Mouse (Mus musculus) gastrocnemius, adult 2 months (tissue): Measurements from ENCODE around the gene Cers6. TPM values are rescaled to one million over a fixed set of nuclear protein-coding genes. Genes with fewer than 3 reads are reported as not detected.
A peak's percentile ranks its signal among the peaks of the same experiment; 100 is the strongest.

Experiments used
- DNase-seq: peaks from one replicate; pipeline ENCODE4 v3.0.0; 2022
- H3K27ac ChIP-seq: fragments of 200-600 bp; 2 replicates; pipeline ENCODE4 v1.8.1; 2022; ENCODE audit warnings: mild to moderate bottlenecking
- H3K4me3 ChIP-seq: fragments of 200-600 bp; 2 replicates; pipeline ENCODE4 v1.8.1; 2022; ENCODE audit warnings: mild to moderate bottlenecking, moderate library complexity
- CTCF ChIP-seq: fragments of 200-600 bp; IDR thresholded peaks from 2 replicates; pipeline ENCODE4 v1.8.1; 2022; ENCODE audit warnings: antibody characterized with exemption, mild to moderate bottlenecking, moderate library complexity
- intact Hi-C: fragments of 180-260 bp; cut with DNase I; formaldehyde crosslinking; loops from one replicate; pipeline ENCODE4 v1.15.1; 2025
- total RNA-seq, 2 experiments: library from RNA; stranded (reverse); gene quantifications; 2 replicates each; pipeline ENCODE4 v1.2.3; 2021

Cers6 gene
- total RNA-seq, 2 experiments from 2014 or later, result 0.59 to 1.6 TPM

- intact Hi-C loops, result no loop called here
- DNase-seq, result no peak
- TF ChIP-seq CTCF, result no peak
- peak overlapping the region; percentile 28; the same call in 1 of the 2 replicates for H3K27ac ChIP-seq
- no peak overlapping the region for H3K4me3 ChIP-seq
Observed at GRCm38 (mm10) chr2:68935721-68936294, 74.6 kb downstream of the Cers6 start.

- no peak for DNase-seq
- Histone ChIP-seq H3K27ac (no peak overlapping the region), H3K4me3 (no peak overlapping the region)
- intact Hi-C loops, result no loop called here
- TF ChIP-seq CTCF, result no peak
Observed at GRCm38 (mm10) chr2:68936773-68937172, 75.5 kb downstream of the Cers6 start.

GRCm38 (mm10) chr2:68937833-68938232, 76.6 kb downstream of the Cers6 start:
- no peak for TF ChIP-seq CTCF
- DNase-seq, result no peak
- intact Hi-C loops, result no loop called here
- H3K4me3 ChIP-seq, result no peak overlapping the region
- no peak overlapping the region for H3K27ac ChIP-seq

DNA sequence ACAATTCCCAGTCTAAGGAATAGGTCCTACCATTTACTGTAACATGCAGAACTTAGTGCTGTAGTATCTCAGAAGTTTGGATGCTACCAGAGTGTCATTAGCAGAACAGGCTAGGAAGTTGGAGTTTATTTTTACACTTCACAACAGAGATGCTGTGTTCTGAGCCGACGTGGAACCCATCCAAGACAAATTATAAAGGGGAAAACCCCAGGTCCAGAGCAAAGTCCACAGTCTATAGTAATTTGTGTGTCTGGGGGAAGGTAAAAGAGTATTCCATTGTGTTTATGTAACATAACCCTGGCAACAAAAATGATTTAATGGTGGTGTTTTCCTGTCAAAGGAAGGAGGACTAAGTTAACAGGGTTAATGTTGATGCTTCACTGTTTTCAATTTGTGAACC, 83.7 kb downstream of the Cers6 start:
- intact Hi-C loops, result no loop called here
- no peak overlapping the region for H3K4me3 ChIP-seq
- DNase-seq, result no peak
- H3K27ac ChIP-seq, result no peak overlapping the region
- no peak for TF ChIP-seq CTCF

- no peak for TF ChIP-seq CTCF
- intact Hi-C loops, result no loop called here
- H3K27ac ChIP-seq, result no peak overlapping the region
- DNase-seq, result no peak
- H3K4me3 ChIP-seq, result no peak overlapping the region
Observed at GRCm38 (mm10) chr2:68945976-68946375, 84.7 kb downstream of the Cers6 start.

DNA sequence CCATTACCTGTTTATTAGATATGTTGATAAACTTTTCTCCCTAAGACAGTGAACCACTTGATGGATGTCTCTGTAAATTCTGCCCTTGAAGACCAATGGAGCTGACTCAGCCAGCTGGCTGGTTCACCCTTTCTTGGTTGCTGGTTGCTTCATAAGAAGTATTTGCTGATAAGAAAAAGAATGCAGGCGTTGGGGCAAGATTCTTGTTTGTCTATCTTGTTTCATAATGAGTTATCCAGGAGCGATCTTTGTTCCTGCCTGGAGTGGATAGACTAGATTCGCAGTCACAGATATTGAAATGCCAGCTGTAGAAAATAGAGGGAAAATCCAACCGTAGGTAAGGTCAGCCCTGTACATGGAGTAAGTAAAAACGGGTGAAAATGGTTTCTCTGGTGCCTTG, 85.6 kb downstream of the Cers6 start:
- intact Hi-C loops, result no loop called here

GRCm38 (mm10) chr2:68949137-68949536, 87.9 kb downstream of the Cers6 start:
- no peak overlapping the region for H3K4me3 ChIP-seq
- no peak for TF ChIP-seq CTCF
- intact Hi-C loops, result no loop called here
- no peak for DNase-seq
- no peak overlapping the region for H3K27ac ChIP-seq

More for the DNA sequence above, 85.6 kb downstream of the Cers6 start:
- no peak overlapping the region for H3K4me3 ChIP-seq
- no peak overlapping the region for H3K27ac ChIP-seq
- DNase-seq, result no peak
- no peak for TF ChIP-seq CTCF

- TF ChIP-seq CTCF, result no peak
- intact Hi-C loops, result no loop called here
- no peak overlapping the region for H3K4me3 ChIP-seq
- DNase-seq, result no peak
- no peak overlapping the region for H3K27ac ChIP-seq
Observed at GRCm38 (mm10) chr2:68949728-68950127, 88.5 kb downstream of the Cers6 start.

DNA sequence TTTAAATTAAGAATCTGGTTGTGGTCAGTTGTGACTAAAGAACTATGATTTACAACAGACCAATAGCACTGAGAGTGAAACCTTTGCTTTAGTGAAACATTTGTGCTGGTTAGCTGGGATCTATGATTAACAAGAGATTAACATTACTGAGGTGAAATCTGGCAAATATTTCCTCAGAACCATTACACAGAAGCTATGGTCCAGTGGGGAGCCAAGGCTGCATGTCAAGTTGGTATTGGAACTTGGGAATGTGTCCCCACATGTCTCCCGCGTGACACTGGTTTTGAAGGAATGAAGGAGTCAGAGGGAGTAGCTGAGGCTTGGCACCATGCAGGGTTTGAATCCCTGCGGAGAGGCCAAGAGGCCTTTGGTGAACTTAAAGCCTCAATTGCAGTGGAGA, 90.5 kb downstream of the Cers6 start:
- H3K4me3 ChIP-seq, result no peak overlapping the region
- no peak overlapping the region for H3K27ac ChIP-seq
- no peak for TF ChIP-seq CTCF
- no peak for DNase-seq
- intact Hi-C loops, result no loop called here

DNA sequence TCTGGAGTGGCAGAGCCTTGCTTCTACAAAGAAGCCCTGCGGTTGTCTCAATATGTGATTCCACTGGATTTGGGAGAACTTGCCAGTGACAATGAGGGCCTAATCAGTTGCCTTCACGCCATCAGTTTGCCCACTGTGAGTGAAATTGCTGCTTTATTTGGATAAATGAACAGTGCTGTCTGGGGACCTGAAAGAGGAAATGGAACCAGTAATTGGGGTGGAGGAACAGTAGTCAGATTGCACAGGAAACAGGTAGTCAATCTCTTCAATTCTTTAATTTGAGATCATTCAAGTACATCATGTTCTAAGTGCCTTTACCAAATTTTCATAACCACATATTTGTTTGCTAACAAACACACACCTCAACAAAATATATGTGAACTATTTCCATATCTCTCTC, 92.4 kb downstream of the Cers6 start:
- TF ChIP-seq CTCF, result no peak
- no peak overlapping the region for H3K27ac ChIP-seq
- intact Hi-C loops, result no loop called here
- no peak overlapping the region for H3K4me3 ChIP-seq
- no peak for DNase-seq

DNA sequence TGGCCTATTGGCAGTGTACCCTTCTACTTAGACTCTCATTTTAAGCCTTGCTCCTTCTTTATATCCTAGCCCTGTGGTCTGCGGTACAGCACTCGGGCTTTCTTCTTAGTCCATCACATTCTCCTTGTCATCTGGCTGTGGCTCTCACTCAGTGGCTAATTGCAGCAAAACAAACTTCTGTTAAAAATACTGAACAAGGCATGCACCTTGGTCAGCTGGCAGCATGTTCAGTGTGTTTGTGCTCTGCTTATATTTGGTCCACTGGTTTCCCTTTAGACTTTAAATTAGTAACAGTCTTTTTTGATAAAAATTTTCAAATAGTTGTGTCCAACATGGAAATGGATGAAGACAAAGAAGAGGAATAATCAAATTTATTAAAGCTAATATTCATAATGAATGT, 94.3 kb downstream of the Cers6 start:
- no peak for TF ChIP-seq CTCF
- H3K27ac ChIP-seq, result no peak overlapping the region
- DNase-seq, result no peak
- intact Hi-C loops, result no loop called here
- no peak overlapping the region for H3K4me3 ChIP-seq

GRCm38 (mm10) chr2:68956146-68956545, 94.9 kb downstream of the Cers6 start:
- intact Hi-C loops, result no loop called here
- no peak for DNase-seq
- Histone ChIP-seq H3K27ac (no peak overlapping the region), H3K4me3 (no peak overlapping the region)
- no peak for TF ChIP-seq CTCF

DNA sequence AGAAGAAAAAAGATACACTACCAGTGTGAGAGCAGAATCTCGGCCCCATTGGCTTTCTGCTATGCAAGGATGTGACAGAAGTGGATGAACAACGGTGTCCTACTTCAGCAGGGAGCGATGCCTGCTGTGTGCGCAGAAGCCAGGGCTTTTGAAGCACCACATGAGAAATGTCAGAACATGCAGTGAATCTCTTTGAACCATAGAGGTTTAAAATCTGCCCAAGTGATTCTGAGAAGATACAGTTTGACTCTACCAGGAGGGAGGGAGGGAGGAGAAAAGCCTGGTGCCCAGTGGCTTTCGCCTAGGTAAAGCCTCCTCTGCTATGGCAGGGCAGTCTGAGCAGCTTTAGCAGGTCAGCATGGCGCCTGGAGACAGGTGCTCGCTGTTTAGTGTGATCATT, 96.6 kb downstream of the Cers6 start:
- TF ChIP-seq CTCF, result no peak
- DNase-seq, result no peak
- Histone ChIP-seq H3K27ac (no peak overlapping the region), H3K4me3 (no peak overlapping the region)
- intact Hi-C loops, result no loop called here

- TF ChIP-seq CTCF, result no peak
- Histone ChIP-seq H3K27ac (no peak overlapping the region), H3K4me3 (no peak overlapping the region)
- intact Hi-C loops, result no loop called here
- no peak for DNase-seq
Observed at GRCm38 (mm10) chr2:68959573-68959972, 98.3 kb downstream of the Cers6 start.

GRCm38 (mm10) chr2:68960060-68960459, 98.8 kb downstream of the Cers6 start:
- Histone ChIP-seq H3K4me3 (no peak overlapping the region), H3K27ac (no peak overlapping the region)
- intact Hi-C loops, result no loop called here
- DNase-seq, result no peak
- TF ChIP-seq CTCF, result no peak
